Mouse (Mus musculus) olfactory bulb, adult 2 months (tissue): ENCODE measurements around the gene Klf6. TPM values are rescaled to one million over a fixed set of nuclear protein-coding genes. Genes with fewer than 3 reads are reported as not detected.

Experiments
- H3K27ac ChIP-seq: fragments of 200-500 bp; 2 replicates; pipeline ENCODE4 v1.5.1; 2012; ENCODE audit warnings: low read depth, low read length; ENCODE audit not compliant: insufficient read depth
- H3K4me1 ChIP-seq: fragments of 200-500 bp; 2 replicates; pipeline ENCODE4 v1.6.1; 2012; ENCODE audit warnings: low read length; ENCODE audit not compliant: control insufficient read depth, insufficient read depth
- H3K4me3 ChIP-seq: fragments of 200-500 bp; 2 replicates; pipeline ENCODE4 v1.5.1; 2012; ENCODE audit warnings: mild to moderate bottlenecking, low read depth, low read length, moderate library complexity; ENCODE audit not compliant: insufficient read depth
- CTCF ChIP-seq: fragments of 200-500 bp; IDR thresholded peaks from 2 replicates; pipeline ENCODE4 v1.5.1; 2012; ENCODE audit warnings: low read depth, mild to moderate bottlenecking, low read length, moderate library complexity; ENCODE audit not compliant: insufficient read depth
- POLR2A ChIP-seq: fragments of 200-500 bp; IDR thresholded peaks from 2 replicates; pipeline ENCODE4 v1.6.1; 2012; ENCODE audit warnings: mild to moderate bottlenecking, low read depth, low read length, moderate library complexity; ENCODE audit not compliant: insufficient read depth
- WGBS: fragments of 180-500 bp; shearing (Covaris S2); methylation state at CpG from one replicate; pipeline ENCODE4 v1.1.7; 2018; 5-methylcytosine and 5-hydroxymethylcytosine counted together
- polyA plus RNA-seq: library from polyadenylated mRNA; stranded (reverse); fragments of >200 nt; gene quantifications from 2 replicates; pipeline ENCODE4 v1.2.4, GENCODE M21; 2012; ENCODE audit warnings: low replicate concordance; ENCODE audit not compliant: missing spikeins, insufficient read depth, insufficient read length

The Klf6 gene
- polyA plus RNA-seq, 1 experiment = not detected

DNA sequence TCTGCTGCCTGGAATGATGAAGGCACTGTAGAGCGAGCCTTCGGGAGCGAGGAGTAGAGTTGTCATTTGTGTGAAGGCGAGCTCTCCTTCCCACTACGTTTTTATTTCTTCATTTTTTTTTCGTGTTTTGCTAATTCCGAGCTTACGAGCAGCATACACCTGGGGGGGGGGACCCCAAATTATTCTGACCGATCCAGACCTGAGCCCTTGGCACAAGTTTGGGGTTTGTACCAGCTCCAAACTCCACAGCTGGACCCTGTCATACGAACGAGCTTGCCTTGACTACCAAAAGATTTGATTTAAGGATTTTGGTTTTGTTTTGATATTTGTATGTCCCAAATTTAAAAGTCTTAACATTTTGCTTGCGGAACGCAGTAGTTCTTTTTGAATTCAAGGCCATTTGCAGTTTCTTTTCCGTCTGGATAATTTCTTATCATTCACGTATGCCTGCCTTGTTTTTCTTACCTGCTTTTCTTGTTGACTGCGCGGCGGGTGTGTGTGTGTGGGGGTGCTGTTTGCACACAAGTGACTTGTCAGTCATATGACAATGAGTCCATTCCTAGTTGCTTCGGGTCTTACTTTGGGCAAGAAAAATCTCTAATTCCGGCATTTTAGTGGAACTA, 832 bp downstream of the Klf6 start:
- peaks cover 8% of the 10 kb centered on the region; the same call in 1 of the 2 replicates for H3K4me1 ChIP-seq
- no peak for TF ChIP-seq CTCF
- no peak for TF ChIP-seq POLR2A
- peak overlapping the region; percentile 50 for H3K27ac ChIP-seq
- WGBS = 1% methylated on average over 20 of the region's 20 CpGs
- H3K4me3 ChIP-seq = peak overlapping the region; percentile 60

GRCm38 (mm10) chr13:5862626-5863407, 1.5 kb downstream of the Klf6 start:
- 24% methylated on average over 16 of the region's 16 CpGs for WGBS
- no peak for TF ChIP-seq CTCF
- TF ChIP-seq POLR2A = no peak
- Histone ChIP-seq H3K4me1 (peaks cover 9% of the 10 kb centered on the region; the same call in 1 of the 2 replicates), H3K4me3 (peak overlapping the region; percentile 39), H3K27ac (peak overlapping the region; percentile 55; the same call in 1 of the 2 replicates)

DNA sequence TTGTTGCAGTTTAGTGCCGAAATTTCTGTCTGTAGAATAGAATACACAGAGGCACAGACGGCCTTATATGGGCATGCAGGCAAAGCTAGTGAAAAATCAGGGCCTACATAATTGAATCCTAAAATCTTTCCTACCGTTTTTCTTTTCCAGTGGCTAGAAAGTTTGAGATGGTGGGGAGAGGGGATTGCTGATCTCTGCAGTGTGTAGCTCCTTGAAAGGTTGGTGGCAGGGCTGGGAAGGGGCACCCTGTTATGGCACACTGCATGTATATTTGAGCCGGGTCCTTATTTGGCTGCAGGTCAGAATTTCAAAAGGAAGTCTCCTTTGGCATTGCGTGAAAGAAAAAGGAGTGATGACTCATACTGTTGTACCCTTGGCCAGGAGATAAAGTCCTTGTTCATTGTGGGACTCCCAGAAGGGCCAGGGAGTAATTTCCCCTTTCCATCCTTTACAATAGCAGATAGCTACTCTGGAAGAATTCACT, 2.2 kb downstream of the Klf6 start:
- Histone ChIP-seq H3K4me1 (peaks cover 9% of the 10 kb centered on the region; the same call in 1 of the 2 replicates), H3K4me3 (peak overlapping the region; percentile 39), H3K27ac (peak overlapping the region; percentile 55; the same call in 1 of the 2 replicates)
- WGBS = 26% methylated on average over 5 of the region's 5 CpGs
- no peak for TF ChIP-seq CTCF
- TF ChIP-seq POLR2A = no peak

DNA sequence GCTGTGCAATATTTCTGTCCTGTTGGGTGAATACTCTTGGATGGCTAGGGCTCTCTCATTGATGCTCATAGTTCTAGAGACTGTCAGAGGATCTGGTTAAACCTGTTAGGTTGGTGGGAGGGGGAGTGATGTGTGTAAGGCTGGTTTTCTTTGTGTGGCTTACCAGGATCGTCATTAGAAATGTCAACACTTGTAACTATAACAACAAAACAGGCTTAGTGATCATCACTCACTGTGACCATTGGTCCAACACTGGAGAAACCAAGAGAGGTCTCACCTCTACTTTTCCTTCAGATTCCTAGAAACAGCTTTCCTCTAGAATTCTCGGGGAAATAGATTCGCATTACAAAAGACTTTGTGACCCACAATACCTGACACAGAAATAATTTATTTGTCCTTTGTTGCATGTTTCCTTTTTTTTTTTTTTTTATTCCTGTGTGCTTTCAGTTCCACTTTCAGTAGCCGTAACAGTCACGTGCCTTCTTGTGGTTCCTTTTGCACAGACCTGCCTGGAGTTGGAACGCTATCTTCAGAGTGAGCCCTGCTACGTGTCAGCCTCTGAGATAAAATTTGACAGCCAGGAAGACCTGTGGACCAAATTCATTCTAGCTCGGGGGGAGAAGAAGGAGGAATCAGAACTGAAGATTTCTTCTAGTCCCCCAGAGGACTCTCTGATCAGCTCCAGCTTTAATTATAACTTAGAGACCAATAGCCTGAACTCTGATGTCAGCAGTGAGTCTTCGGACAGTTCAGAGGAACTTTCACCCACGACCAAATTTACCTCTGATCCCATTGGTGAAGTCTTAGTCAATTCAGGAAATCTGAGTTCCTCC, 3.2 kb downstream of the Klf6 start:
- peaks cover 9% of the 10 kb centered on the region; the same call in 1 of the 2 replicates for H3K4me1 ChIP-seq
- TF ChIP-seq POLR2A = no peak
- TF ChIP-seq CTCF = no peak
- no peak overlapping the region for H3K4me3 ChIP-seq
- 75% methylated on average over 10 of the region's 10 CpGs for WGBS
- H3K27ac ChIP-seq = no peak overlapping the region

GRCm38 (mm10) chr13:5865098-5865415, 3.8 kb downstream of the Klf6 start:
- no peak for TF ChIP-seq POLR2A
- TF ChIP-seq CTCF = no peak
- peaks cover 9% of the 10 kb centered on the region; the same call in 1 of the 2 replicates for H3K4me1 ChIP-seq
- no peak overlapping the region for H3K4me3 ChIP-seq
- H3K27ac ChIP-seq = no peak overlapping the region
- WGBS = 87% methylated on average over 9 of the region's 9 CpGs

DNA sequence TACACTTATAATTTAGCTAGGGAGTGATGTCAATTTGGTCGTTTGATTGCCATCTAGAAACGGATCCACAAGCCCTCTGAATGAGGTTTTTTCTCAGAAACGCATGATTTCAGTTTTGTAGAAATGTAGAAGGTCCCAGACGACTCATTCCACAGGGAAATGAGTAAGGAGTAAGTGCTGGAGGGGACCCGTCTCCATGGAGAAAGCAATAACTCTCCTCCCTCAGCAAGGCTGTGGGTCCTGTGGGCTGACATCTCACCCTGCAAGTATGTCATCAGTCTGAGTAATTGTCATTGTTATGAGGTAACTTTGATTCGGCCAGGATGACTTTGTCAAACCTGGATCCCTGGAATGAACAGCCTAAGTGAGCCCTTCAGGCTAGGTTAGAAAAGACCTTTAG, 4.8 kb downstream of the Klf6 start:
- WGBS = 83% methylated on average over 6 of the region's 6 CpGs
- TF ChIP-seq POLR2A (no peak), CTCF (no peak)
- peaks cover 14% of the 10 kb centered on the region for H3K4me1 ChIP-seq
- no peak overlapping the region for H3K4me3 ChIP-seq
- no peak overlapping the region for H3K27ac ChIP-seq

DNA sequence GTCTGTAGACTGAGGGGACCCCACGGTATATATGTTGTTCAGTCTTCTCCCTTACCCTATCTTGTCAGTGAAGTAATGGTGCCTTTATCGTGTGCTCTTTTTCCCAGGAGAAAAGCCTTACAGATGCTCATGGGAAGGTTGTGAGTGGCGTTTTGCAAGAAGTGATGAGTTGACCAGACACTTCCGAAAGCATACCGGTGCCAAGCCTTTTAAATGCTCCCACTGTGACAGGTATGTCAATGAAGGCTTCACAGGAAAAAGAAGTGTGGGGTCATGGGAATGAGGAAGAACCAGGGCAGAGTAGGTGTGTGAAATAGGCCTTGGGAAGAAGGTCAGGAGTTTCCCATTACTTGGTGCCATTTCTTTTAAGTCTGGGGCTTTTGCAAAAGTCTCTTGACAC, 5.2 kb downstream of the Klf6 start:
- H3K27ac ChIP-seq = no peak overlapping the region
- H3K4me1 ChIP-seq = peaks cover 14% of the 10 kb centered on the region
- no peak overlapping the region for H3K4me3 ChIP-seq
- WGBS = 91% methylated on average over 5 of the region's 5 CpGs
- no peak for TF ChIP-seq POLR2A
- no peak for TF ChIP-seq CTCF

GRCm38 (mm10) chr13:5868376-5868775, 7.1 kb downstream of the Klf6 start:
- 87% methylated on average over 8 of the region's 8 CpGs for WGBS
- no peak for TF ChIP-seq CTCF
- TF ChIP-seq POLR2A = no peak
- Histone ChIP-seq H3K4me3 (no peak overlapping the region), H3K4me1 (peaks cover 14% of the 10 kb centered on the region), H3K27ac (no peak overlapping the region)
